Mouse (Mus musculus): ENCODE results near the gene Stambpl1. TPM values are rescaled to one million over a fixed set of nuclear protein-coding genes. Genes with fewer than 3 reads are reported as not detected.

The Stambpl1 gene
- polyA plus RNA-seq, 1 experiment from 2014 or later = 11.5 TPM

GRCm38 (mm10) chr19:34219260-34219968 lies 27.4 kb downstream of the Stambpl1 start:
- Histone ChIP-seq H3K9me3 (no peaks in the 10 kb centered on the region), H3K4me2 (no peak overlapping the region), H3K4me1 (no peaks in the 10 kb centered on the region), H3K36me3 (no peaks in the 10 kb centered on the region), H3K9ac (no peak overlapping the region), H3K27ac (no peak overlapping the region), H3K4me3 (no peak overlapping the region), H3K27me3 (no peaks in the 10 kb centered on the region)
- no peak for ATAC-seq (ENCODE audit: borderline replicate concordance, extremely low read depth, low FRiP score, low TSS enrichment)
- WGBS = 85% methylated on average over 5 of the region's 5 CpGs

GRCm38 (mm10) chr19:34220732-34221380 lies 28.8 kb downstream of the Stambpl1 start:
- Histone ChIP-seq H3K4me2 (no peak overlapping the region), H3K27ac (no peak overlapping the region), H3K9me3 (no peaks in the 10 kb centered on the region), H3K36me3 (no peaks in the 10 kb centered on the region), H3K9ac (no peak overlapping the region), H3K4me1 (no peaks in the 10 kb centered on the region), H3K4me3 (no peak overlapping the region), H3K27me3 (no peaks in the 10 kb centered on the region)
- 62% methylated on average over 3 of the region's 3 CpGs for WGBS
- ATAC-seq (ENCODE audit: borderline replicate concordance, extremely low read depth, low FRiP score, low TSS enrichment) = no peak

GRCm38 (mm10) chr19:34222805-34223204 lies 30.8 kb downstream of the Stambpl1 start:
- no peak overlapping the region for H3K9ac ChIP-seq
- H3K27ac ChIP-seq = no peak overlapping the region
- WGBS = 83% methylated on average over 3 of the region's 3 CpGs
- H3K4me1 ChIP-seq = no peaks in the 10 kb centered on the region
- H3K4me3 ChIP-seq = no peak overlapping the region
- no peak overlapping the region for H3K4me2 ChIP-seq
- no peak for ATAC-seq (ENCODE audit: borderline replicate concordance, extremely low read depth, low FRiP score, low TSS enrichment)
- H3K9me3 ChIP-seq = no peaks in the 10 kb centered on the region
- no peaks in the 10 kb centered on the region for H3K27me3 ChIP-seq
- H3K36me3 ChIP-seq = no peaks in the 10 kb centered on the region

GRCm38 (mm10) chr19:34231596-34231995 lies 39.6 kb downstream of the Stambpl1 start:
- no peak overlapping the region for H3K4me2 ChIP-seq
- WGBS = 69% methylated on average over 7 of the region's 7 CpGs

GRCm38 (mm10) chr19:34232326-34232725 lies 40.3 kb downstream of the Stambpl1 start:
- Histone ChIP-seq H3K4me1 (peaks cover 8% of the 10 kb centered on the region; the same call in 1 of the 2 replicates), H3K4me3 (no peak overlapping the region), H3K9ac (no peak overlapping the region), H3K9me3 (no peaks in the 10 kb centered on the region), H3K4me2 (no peak overlapping the region), H3K27ac (no peak overlapping the region), H3K36me3 (no peaks in the 10 kb centered on the region), H3K27me3 (no peaks in the 10 kb centered on the region)
- WGBS = 67% methylated on average over 5 of the region's 5 CpGs
- no peak for ATAC-seq (ENCODE audit: borderline replicate concordance, extremely low read depth, low FRiP score, low TSS enrichment)

More at GRCm38 (mm10) chr19:34231596-34231995, 39.6 kb downstream of the Stambpl1 start:
- H3K27ac ChIP-seq = no peak overlapping the region
- no peaks in the 10 kb centered on the region for H3K27me3 ChIP-seq
- H3K9me3 ChIP-seq = no peaks in the 10 kb centered on the region
- peaks cover 8% of the 10 kb centered on the region; the same call in 1 of the 2 replicates for H3K4me1 ChIP-seq
- no peaks in the 10 kb centered on the region for H3K36me3 ChIP-seq
- ATAC-seq (ENCODE audit: borderline replicate concordance, extremely low read depth, low FRiP score, low TSS enrichment) = no peak
- no peak overlapping the region for H3K9ac ChIP-seq
- H3K4me3 ChIP-seq = no peak overlapping the region

- WGBS = 54% methylated on average over 14 of the region's 14 CpGs
- ATAC-seq (ENCODE audit: borderline replicate concordance, extremely low read depth, low FRiP score, low TSS enrichment) = peak; percentile 81; the same call in 1 of the 2 replicates
- Histone ChIP-seq H3K27ac (peak overlapping the region; percentile 18), H3K4me3 (no peak overlapping the region), H3K9me3 (no peaks in the 10 kb centered on the region), H3K4me1 (peaks cover 8% of the 10 kb centered on the region; the same call in 1 of the 2 replicates), H3K36me3 (no peaks in the 10 kb centered on the region), H3K4me2 (no peak overlapping the region), H3K27me3 (no peaks in the 10 kb centered on the region), H3K9ac (no peak overlapping the region)
Observed at GRCm38 (mm10) chr19:34233944-34234343, 41.9 kb downstream of the Stambpl1 start.

- Histone ChIP-seq H3K4me1 (peaks cover 8% of the 10 kb centered on the region; the same call in 1 of the 2 replicates), H3K4me2 (no peak overlapping the region), H3K27ac (no peak overlapping the region), H3K36me3 (peaks cover 5% of the 10 kb centered on the region; the same call in 1 of the 2 replicates), H3K4me3 (no peak overlapping the region), H3K27me3 (no peaks in the 10 kb centered on the region), H3K9ac (no peak overlapping the region), H3K9me3 (no peaks in the 10 kb centered on the region)
- peak; percentile 63; the same call in 1 of the 2 replicates for ATAC-seq (ENCODE audit: borderline replicate concordance, extremely low read depth, low FRiP score, low TSS enrichment)
- 49% methylated on average over 3 of the region's 3 CpGs for WGBS
Observed at GRCm38 (mm10) chr19:34236049-34236448, 44.0 kb downstream of the Stambpl1 start.

- no peak for ATAC-seq (ENCODE audit: borderline replicate concordance, extremely low read depth, low FRiP score, low TSS enrichment)
- H3K4me3 ChIP-seq = no peak overlapping the region
- H3K27me3 ChIP-seq = no peaks in the 10 kb centered on the region
- no peak overlapping the region for H3K27ac ChIP-seq
- no peaks in the 10 kb centered on the region for H3K9me3 ChIP-seq
- H3K9ac ChIP-seq = no peak overlapping the region
- WGBS = 95% methylated on average over 2 of the region's 2 CpGs
- H3K4me1 ChIP-seq = peaks cover 8% of the 10 kb centered on the region; the same call in 1 of the 2 replicates
- peaks cover 18% of the 10 kb centered on the region; the same call in 1 of the 2 replicates for H3K36me3 ChIP-seq
- H3K4me2 ChIP-seq = no peak overlapping the region
Observed at GRCm38 (mm10) chr19:34237746-34238145, 45.7 kb downstream of the Stambpl1 start.

- H3K9me3 ChIP-seq = no peaks in the 10 kb centered on the region
- H3K27ac ChIP-seq = no peak overlapping the region
- H3K9ac ChIP-seq = no peak overlapping the region
- peaks cover 27% of the 10 kb centered on the region; the same call in 1 of the 2 replicates for H3K36me3 ChIP-seq
- no peaks in the 10 kb centered on the region for H3K27me3 ChIP-seq
- WGBS = 74% methylated on average over 5 of the region's 5 CpGs
- ATAC-seq (ENCODE audit: borderline replicate concordance, extremely low read depth, low FRiP score, low TSS enrichment) = no peak
- H3K4me2 ChIP-seq = no peak overlapping the region
- H3K4me1 ChIP-seq = no peaks in the 10 kb centered on the region
- no peak overlapping the region for H3K4me3 ChIP-seq
Observed at GRCm38 (mm10) chr19:34240273-34241039, 48.4 kb downstream of the Stambpl1 start.

GRCm38 (mm10) chr19:34241247-34241915 lies 49.4 kb downstream of the Stambpl1 start:
- Histone ChIP-seq H3K9ac (no peak overlapping the region), H3K4me2 (no peak overlapping the region), H3K36me3 (peaks cover 31% of the 10 kb centered on the region; the same call in 1 of the 2 replicates), H3K4me1 (no peaks in the 10 kb centered on the region), H3K27me3 (no peaks in the 10 kb centered on the region), H3K27ac (no peak overlapping the region), H3K4me3 (no peak overlapping the region), H3K9me3 (no peaks in the 10 kb centered on the region)
- ATAC-seq (ENCODE audit: borderline replicate concordance, extremely low read depth, low FRiP score, low TSS enrichment) = no peak
- 63% methylated on average over 15 of the region's 15 CpGs for WGBS

GRCm38 (mm10) chr19:34242925-34243324 lies 50.9 kb downstream of the Stambpl1 start:
- no peaks in the 10 kb centered on the region for H3K9me3 ChIP-seq
- H3K4me3 ChIP-seq = no peak overlapping the region
- H3K9ac ChIP-seq = no peak overlapping the region
- H3K4me1 ChIP-seq = no peaks in the 10 kb centered on the region
- no peak overlapping the region for H3K4me2 ChIP-seq
- H3K36me3 ChIP-seq = peaks cover 35% of the 10 kb centered on the region; the same call in 1 of the 2 replicates
- ATAC-seq (ENCODE audit: borderline replicate concordance, extremely low read depth, low FRiP score, low TSS enrichment) = no peak
- H3K27me3 ChIP-seq = no peaks in the 10 kb centered on the region
- no peak overlapping the region for H3K27ac ChIP-seq

Measured in lung, embryonic 15.5 days (tissue).